Mouse (Mus musculus): ENCODE results near the gene Tprn. TPM values are rescaled to one million over a fixed set of nuclear protein-coding genes. Genes with fewer than 3 reads are reported as not detected.

Gene Tprn
- total and polyA plus RNA-seq, 3 experiments = 7.0 to 19.3 (median 13.1) TPM

DNA sequence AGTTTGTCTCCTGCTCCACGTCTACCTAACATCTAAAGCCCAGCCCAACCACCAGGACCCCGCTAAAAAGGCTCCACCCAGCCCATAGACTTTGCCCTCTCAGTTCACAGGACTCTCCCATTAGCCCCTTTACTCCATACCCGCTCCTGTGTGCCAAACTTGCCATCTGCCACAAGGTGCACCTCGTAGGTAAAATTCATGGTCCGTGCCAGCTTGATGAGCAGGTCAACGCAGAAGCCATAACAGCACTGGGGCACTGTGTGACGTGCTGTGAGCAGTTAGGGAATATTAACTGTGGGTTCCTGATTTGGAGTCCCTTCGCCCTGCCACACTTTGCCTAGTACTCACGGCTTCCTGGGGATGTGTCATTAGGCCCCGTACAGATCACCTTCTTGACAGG, 35.6 kb downstream of the Tprn start:
- Histone ChIP-seq H3K27ac (ENCODE audit: insufficient read depth, low read depth) (no peak overlapping the region), H3K79me2 (replicated peaks; ENCODE audit: control insufficient read depth, extremely low read depth, insufficient read depth, poor library complexity, severe bottlenecking) (no peaks in the 10 kb centered on the region), H3K4me2 (ENCODE audit: insufficient read depth, low read depth, poor library complexity, severe bottlenecking) (no peak overlapping the region), H3K9me3 (replicated peaks; ENCODE audit: low read length) (peaks cover 4% of the 10 kb centered on the region), H3K27me3 (replicated peaks) (peaks cover 79% of the 10 kb centered on the region), H3K4me1 (ENCODE audit: control insufficient read depth in 1 of 2, insufficient read depth in 2 of 2) (no peaks in the 10 kb centered on the region), H3K9ac (ENCODE audit: insufficient read depth, low read depth) (no peak overlapping the region), H3K36me3 (replicated peaks in 1 of 2; ENCODE audit: control insufficient read depth in 1 of 2, insufficient read depth in 1 of 2, low read length in 1 of 2) (no peaks in the 10 kb centered on the region), H3K4me3 (replicated peaks in 1 of 3; ENCODE audit: low read depth in 2 of 3, low read length in 2 of 3, poor library complexity in 1 of 3) (no peak overlapping the region)
- TF ChIP-seq USF1 (IDR thresholded peaks at IDR 0.05; ENCODE audit: low read depth, low read length) = no peak
- TF ChIP-seq SIN3A (IDR thresholded peaks at IDR 0.05; ENCODE audit: low read length) = no peak
- no peak for TF ChIP-seq TBP (conservative IDR thresholded peaks at IDR 0.05; ENCODE audit: low read depth, low read length)
- TF ChIP-seq E2F4 (IDR thresholded peaks at IDR 0.05; ENCODE audit: insufficient replicate concordance, low read depth, low read length) = no peak
- TF ChIP-seq HCFC1 (IDR thresholded peaks at IDR 0.05; ENCODE audit: low read depth, low read length) = no peak
- no peak for TF ChIP-seq MAFK (IDR thresholded peaks at IDR 0.05; ENCODE audit: insufficient replicate concordance, low read length)
- TF ChIP-seq RAD21 (IDR thresholded peaks at IDR 0.05; ENCODE audit: low read depth, low read length) = no peak
- TF ChIP-seq IRF4 (IDR thresholded peaks at IDR 0.05; ENCODE audit: low read depth, low read length) = no peak
- TF ChIP-seq NRF1 (IDR thresholded peaks at IDR 0.05; ENCODE audit: low read depth, low read length) = no peak
- no peak for TF ChIP-seq ZC3H11A (IDR thresholded peaks at IDR 0.05; ENCODE audit: low read depth, low read length)
- no peak for TF ChIP-seq NELFE (IDR thresholded peaks at IDR 0.05; ENCODE audit: low read depth, low read length)
- no peak for TF ChIP-seq MAZ (IDR thresholded peaks at IDR 0.05; ENCODE audit: low read depth, low read length)
- TF ChIP-seq MAX (IDR thresholded peaks at IDR 0.05; ENCODE audit: low read length) = no peak
- DNase-seq (ENCODE audit: extremely low read depth) = no peak
- in situ Hi-C loops (cut with MboI; ENCODE audit: low pct_ligation_motif_present, low pct_unique_long_range_greater_than_20kb, low sequenced_read_pairs) (no loop called here), dilution Hi-C loops (cut with MboI; ENCODE audit: extremely low pct_ligation_motif_present, extremely low pct_unique_long_range_greater_than_20kb, low sequenced_read_pairs) (no loop called here)

DNA sequence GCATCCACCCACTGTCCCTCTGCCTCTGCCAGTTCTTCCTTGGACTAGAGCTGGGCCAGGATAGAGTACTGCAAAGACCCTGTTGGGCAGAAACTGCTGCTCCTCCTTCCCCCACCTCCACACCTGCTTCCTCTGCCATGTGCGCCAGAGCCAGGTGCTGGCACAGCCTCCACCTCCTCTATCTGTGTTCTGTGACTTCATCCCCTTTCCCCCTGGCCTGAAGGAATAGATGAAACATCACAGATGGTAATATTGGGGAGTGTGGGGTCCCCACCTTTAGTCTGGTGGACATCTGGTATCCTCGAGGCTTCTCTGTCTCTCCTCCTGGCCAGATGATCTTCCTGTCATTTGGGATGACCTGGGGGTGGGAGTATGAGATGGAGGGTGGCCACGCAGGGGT, 41.0 kb downstream of the Tprn start:
- Histone ChIP-seq H3K27ac (ENCODE audit: insufficient read depth, low read depth) (no peak overlapping the region), H3K27me3 (replicated peaks) (peaks cover 77% of the 10 kb centered on the region), H3K4me1 (ENCODE audit: control insufficient read depth in 1 of 2, insufficient read depth in 2 of 2) (peaks cover 8 to 9% of the 10 kb centered on the region in 2 experiments), H3K36me3 (replicated peaks in 1 of 2; ENCODE audit: control insufficient read depth in 1 of 2, insufficient read depth in 1 of 2, low read length in 1 of 2) (no peaks in the 10 kb centered on the region), H3K9ac (ENCODE audit: insufficient read depth, low read depth) (no peak overlapping the region), H3K4me2 (ENCODE audit: insufficient read depth, low read depth, poor library complexity, severe bottlenecking) (no peak overlapping the region), H3K79me2 (replicated peaks; ENCODE audit: control insufficient read depth, extremely low read depth, insufficient read depth, poor library complexity, severe bottlenecking) (no peaks in the 10 kb centered on the region), H3K4me3 (replicated peaks in 1 of 3; ENCODE audit: low read depth in 2 of 3, low read length in 2 of 3, poor library complexity in 1 of 3) (no peak overlapping the region), H3K9me3 (replicated peaks; ENCODE audit: low read length) (peaks cover 4% of the 10 kb centered on the region)
- dilution Hi-C loops (cut with MboI; ENCODE audit: extremely low pct_ligation_motif_present, extremely low pct_unique_long_range_greater_than_20kb, low sequenced_read_pairs) = no loop called here
- in situ Hi-C loops (cut with MboI; ENCODE audit: low pct_ligation_motif_present, low pct_unique_long_range_greater_than_20kb, low sequenced_read_pairs) = no loop called here
- TF ChIP-seq ZNF384 (IDR thresholded peaks at IDR 0.05; ENCODE audit: low read depth, low read length) (no peak), ELF1 (IDR thresholded peaks at IDR 0.05; ENCODE audit: low read depth, low read length) (no peak), JUN (IDR thresholded peaks at IDR 0.05; ENCODE audit: insufficient read depth, low read depth, low read length) (no peak), NELFE (IDR thresholded peaks at IDR 0.05; ENCODE audit: low read depth, low read length) (no peak), PAX5 (IDR thresholded peaks at IDR 0.05; ENCODE audit: low read length) (no peak), USF1 (IDR thresholded peaks at IDR 0.05; ENCODE audit: low read depth, low read length) (no peak), UBTF (IDR thresholded peaks at IDR 0.05; ENCODE audit: low read depth, low read length) (no peak), USF2 (conservative IDR thresholded peaks at IDR 0.05; ENCODE audit: low read depth, low read length) (no peak), POLR2AphosphoS2 (IDR thresholded peaks at IDR 0.05; ENCODE audit: low read depth, low read length) (no peak), BHLHE40 (IDR thresholded peaks at IDR 0.05; ENCODE audit: low read depth, low read length) (no peak), MEF2A (IDR thresholded peaks at IDR 0.05; ENCODE audit: borderline replicate concordance, low read depth, low read length) (no peak)
- DNase-seq (ENCODE audit: extremely low read depth) = no peak
